Mouse (Mus musculus): ENCODE results near the gene Hist1h1a. TPM values are rescaled to one million over a fixed set of nuclear protein-coding genes. Genes with fewer than 3 reads are reported as not detected.
A peak's percentile ranks its signal among the peaks of the same experiment; 100 is the strongest.
"Not testable (repeated sequence)": the region's sequence is repeated elsewhere in the genome, so short reads cannot be mapped to it uniquely, and the experiment has no call there.

Gene Hist1h1a
- polyA plus RNA-seq, 1 experiment, result not detected

GRCm38 (mm10) chr13:23747081-23747891 lies 16.2 kb upstream of the Hist1h1a start:
- TF ChIP-seq CTCF (IDR thresholded peaks at IDR 0.05; ENCODE audit: insufficient read depth, low read depth, low read length), result no peak
- TF ChIP-seq POLR2A (IDR thresholded peaks at IDR 0.05; ENCODE audit: insufficient read depth, low read depth, low read length), result no peak
- 3% methylated on average over 13 of the region's 13 CpGs for WGBS
- peaks cover 11% of the 10 kb centered on the region for H3K4me1 ChIP-seq (ENCODE audit: control insufficient read depth, insufficient read depth, low read length)
- peak overlapping the region; percentile 47 for H3K4me3 ChIP-seq (ENCODE audit: insufficient read depth, low read depth, low read length)
- H3K27ac ChIP-seq (ENCODE audit: insufficient read depth, low read depth, low read length), result peak overlapping the region; percentile 95

- H3K4me1 ChIP-seq (ENCODE audit: control insufficient read depth, insufficient read depth, low read length), result peaks cover 14% of the 10 kb centered on the region
- no peak overlapping the region for H3K4me3 ChIP-seq (ENCODE audit: insufficient read depth, low read depth, low read length)
- 8% methylated on average over 4 of the region's 4 CpGs for whole genome bisulfite sequencing
- H3K27ac ChIP-seq (ENCODE audit: insufficient read depth, low read depth, low read length), result no peak overlapping the region
- no peak for TF ChIP-seq POLR2A (IDR thresholded peaks at IDR 0.05; ENCODE audit: insufficient read depth, low read depth, low read length)
- no peak for TF ChIP-seq CTCF (IDR thresholded peaks at IDR 0.05; ENCODE audit: insufficient read depth, low read depth, low read length)
These were observed 15.6 kb upstream of the Hist1h1a start for GRCm38 (mm10) chr13:23747892-23748288.

- Histone ChIP-seq H3K27ac (ENCODE audit: insufficient read depth, low read depth, low read length) (no peak overlapping the region), H3K4me3 (ENCODE audit: insufficient read depth, low read depth, low read length) (no peak overlapping the region), H3K4me1 (ENCODE audit: control insufficient read depth, insufficient read depth, low read length) (peaks cover 14% of the 10 kb centered on the region)
- WGBS, result 92% methylated on average over 5 of the region's 5 CpGs
- no peak for TF ChIP-seq POLR2A (IDR thresholded peaks at IDR 0.05; ENCODE audit: insufficient read depth, low read depth, low read length)
- TF ChIP-seq CTCF (IDR thresholded peaks at IDR 0.05; ENCODE audit: insufficient read depth, low read depth, low read length), result no peak
These were observed 13.8 kb upstream of the Hist1h1a start for GRCm38 (mm10) chr13:23749563-23750121.

GRCm38 (mm10) chr13:23750839-23751477 lies 12.5 kb upstream of the Hist1h1a start, which contains the start of gene Hist1h2ab:
Hist1h2ab (plus strand) TSS chr13:23751126.
- Histone ChIP-seq H3K27ac (ENCODE audit: insufficient read depth, low read depth, low read length) (peak within 1 kb of the TSS; percentile 94), H3K4me3 (ENCODE audit: insufficient read depth, low read depth, low read length) (peak within 1 kb of the TSS; percentile 73)
- WGBS, result under 1% methylated on average over 31 of the region's 47 CpGs
- H3K4me1 ChIP-seq (ENCODE audit: control insufficient read depth, insufficient read depth, low read length), result not testable (repeated sequence)

- under 1% methylated on average over 11 of the region's 11 CpGs for WGBS
- TF ChIP-seq CTCF (IDR thresholded peaks at IDR 0.05; ENCODE audit: insufficient read depth, low read depth, low read length) (no peak), POLR2A (IDR thresholded peaks at IDR 0.05; ENCODE audit: insufficient read depth, low read depth, low read length) (no peak)
- Histone ChIP-seq H3K4me3 (ENCODE audit: insufficient read depth, low read depth, low read length) (peak overlapping the region; percentile 73), H3K27ac (ENCODE audit: insufficient read depth, low read depth, low read length) (peak overlapping the region; percentile 82; the same call in 1 of the 2 replicates), H3K4me1 (ENCODE audit: control insufficient read depth, insufficient read depth, low read length) (peaks cover 7% of the 10 kb centered on the region)
These were observed 11.9 kb upstream of the Hist1h1a start for GRCm38 (mm10) chr13:23751478-23751956.

GRCm38 (mm10) chr13:23752067-23752741 lies 11.3 kb upstream of the Hist1h1a start, which contains the start of gene Hist1h3b:
Hist1h3b (plus strand) TSS chr13:23752267.
- H3K4me1 ChIP-seq (ENCODE audit: control insufficient read depth, insufficient read depth, low read length), result not testable (repeated sequence)
- 2% methylated on average over 19 of the region's 47 CpGs for WGBS
- Histone ChIP-seq H3K4me3 (ENCODE audit: insufficient read depth, low read depth, low read length) (peak within 1 kb of the TSS; percentile 73), H3K27ac (ENCODE audit: insufficient read depth, low read depth, low read length) (peak within 1 kb of the TSS; percentile 94)

- Histone ChIP-seq H3K4me3 (ENCODE audit: insufficient read depth, low read depth, low read length) (no peak overlapping the region), H3K4me1 (ENCODE audit: control insufficient read depth, insufficient read depth, low read length) (peaks cover 5% of the 10 kb centered on the region; the same call in 1 of the 2 replicates), H3K27ac (ENCODE audit: insufficient read depth, low read depth, low read length) (no peak overlapping the region)
- no peak for TF ChIP-seq POLR2A (IDR thresholded peaks at IDR 0.05; ENCODE audit: insufficient read depth, low read depth, low read length)
- no peak for TF ChIP-seq CTCF (IDR thresholded peaks at IDR 0.05; ENCODE audit: insufficient read depth, low read depth, low read length)
- 14% methylated on average over 6 of the region's 6 CpGs for WGBS
These were observed 10.7 kb upstream of the Hist1h1a start for GRCm38 (mm10) chr13:23752742-23753172.

GRCm38 (mm10) chr13:23753314-23754078 lies 10.0 kb upstream of the Hist1h1a start:
- no peak for TF ChIP-seq CTCF (IDR thresholded peaks at IDR 0.05; ENCODE audit: insufficient read depth, low read depth, low read length)
- no peak for TF ChIP-seq POLR2A (IDR thresholded peaks at IDR 0.05; ENCODE audit: insufficient read depth, low read depth, low read length)
- Histone ChIP-seq H3K4me3 (ENCODE audit: insufficient read depth, low read depth, low read length) (no peak overlapping the region), H3K27ac (ENCODE audit: insufficient read depth, low read depth, low read length) (no peak overlapping the region), H3K4me1 (ENCODE audit: control insufficient read depth, insufficient read depth, low read length) (peaks cover 5% of the 10 kb centered on the region; the same call in 1 of the 2 replicates)
- 56% methylated on average over 4 of the region's 4 CpGs for WGBS

Data from olfactory bulb, adult 2 months (tissue).